Mouse (Mus musculus) frontal cortex, postnatal 10 days (tissue): ENCODE data around the gene Dtd1.
A peak's percentile ranks its signal among the peaks of the same experiment; 100 is the strongest.

Experiments
- DNase-seq, 2 experiments: peaks; one replicate each; pipeline ENCODE4 v3.0.0; 2022; ENCODE audit warnings: low spot score in 2 of 2, mixed read lengths in 1 of 2

Dtd1 gene

GRCm38 (mm10) chr2:144768375-144769117 is 168.8 kb downstream of the Dtd1 start:
- no peak for DNase-seq

DNA sequence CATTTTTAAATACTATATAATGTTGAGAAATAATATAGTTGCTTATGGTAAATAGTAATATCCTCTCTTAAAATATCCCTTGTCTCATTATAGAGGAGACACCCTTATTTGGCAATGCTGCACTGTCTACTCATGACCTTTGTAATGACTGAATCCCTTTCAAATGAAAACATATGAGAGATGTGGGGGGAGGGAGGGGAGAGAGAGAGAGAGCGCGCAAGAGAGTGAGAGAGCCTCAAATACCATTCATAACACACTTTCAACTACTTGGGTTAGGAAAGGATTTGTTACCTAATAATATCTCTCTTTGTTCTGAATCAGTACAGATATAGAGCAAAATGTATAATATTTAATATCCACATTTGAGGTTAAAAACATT is 169.4 kb downstream of the Dtd1 start:
- no peak for DNase-seq

- no peak for DNase-seq
Observed at GRCm38 (mm10) chr2:144769556-144769955, 169.9 kb downstream of the Dtd1 start.

DNA sequence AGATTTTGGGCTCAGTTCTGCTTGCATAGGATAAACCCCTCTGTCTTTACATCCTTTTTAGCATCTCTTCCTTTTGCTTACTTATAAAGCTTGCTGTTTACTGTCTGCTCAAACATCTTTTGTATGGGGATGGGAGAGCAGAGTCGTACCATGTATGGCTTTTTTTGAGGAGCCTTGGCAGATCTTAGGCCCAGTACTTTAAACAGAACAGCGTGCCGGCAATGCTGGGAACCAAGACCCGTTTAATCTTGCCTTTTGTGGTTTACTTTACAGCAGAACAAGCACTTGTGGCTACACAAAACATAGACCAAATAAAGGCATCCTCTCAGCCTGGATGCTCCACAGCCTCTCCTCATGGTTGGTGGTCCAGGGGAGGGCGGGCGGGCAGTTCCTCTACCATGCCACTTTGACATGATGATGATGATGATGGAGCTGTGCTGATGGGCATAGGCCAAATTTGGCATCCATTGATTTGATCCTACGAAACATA is 170.8 kb downstream of the Dtd1 start:
- DNase-seq: no peak

DNA sequence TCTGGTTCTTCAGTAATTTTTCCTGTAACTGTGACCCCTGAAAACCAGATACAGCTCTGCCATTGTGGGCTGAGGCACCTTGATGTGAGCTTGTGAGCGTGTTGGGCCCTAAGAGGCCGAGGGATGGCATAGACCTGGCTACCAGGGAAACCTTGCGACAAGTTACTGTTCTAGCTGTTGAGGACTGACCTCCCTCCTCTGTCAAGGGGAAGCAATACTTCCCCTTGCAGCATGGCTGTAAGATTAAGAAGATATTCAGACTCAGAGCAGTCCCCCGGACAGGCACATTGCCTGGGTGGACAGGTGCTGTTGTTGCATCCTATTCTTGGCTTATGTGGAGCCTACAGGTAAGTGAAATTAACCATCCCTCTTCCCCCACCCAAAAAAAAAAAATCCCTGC is 172.1 kb downstream of the Dtd1 start:
- DNase-seq: no peak

DNA sequence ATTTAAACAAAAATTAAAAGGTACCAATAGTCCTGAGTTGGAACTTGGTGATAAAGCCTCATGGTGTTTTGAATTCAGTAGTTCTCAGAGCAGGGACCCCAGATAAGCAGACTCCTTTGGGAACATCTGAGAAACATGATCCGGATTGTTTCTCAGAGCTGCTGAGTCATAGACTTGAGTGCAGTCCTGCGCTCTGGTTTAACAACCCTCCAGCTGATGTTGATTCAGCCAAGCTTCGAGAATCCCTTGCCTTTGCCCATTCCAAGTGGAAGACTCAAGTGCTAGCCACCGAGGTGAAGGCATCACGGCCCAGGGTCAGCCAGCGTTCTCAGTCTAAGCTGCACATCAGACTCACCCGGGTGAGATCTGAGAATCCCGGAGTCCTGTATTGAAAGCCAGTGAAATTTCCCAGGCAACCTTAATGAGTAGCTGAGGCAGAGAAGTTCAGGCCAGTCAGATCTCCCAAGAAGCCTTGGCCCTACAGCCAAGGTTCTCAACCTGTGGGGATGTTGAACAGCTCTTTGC is 175.0 kb downstream of the Dtd1 start:
- no peak for DNase-seq

- DNase-seq: no peak
Observed at GRCm38 (mm10) chr2:144775626-144776025, 175.9 kb downstream of the Dtd1 start.

DNA sequence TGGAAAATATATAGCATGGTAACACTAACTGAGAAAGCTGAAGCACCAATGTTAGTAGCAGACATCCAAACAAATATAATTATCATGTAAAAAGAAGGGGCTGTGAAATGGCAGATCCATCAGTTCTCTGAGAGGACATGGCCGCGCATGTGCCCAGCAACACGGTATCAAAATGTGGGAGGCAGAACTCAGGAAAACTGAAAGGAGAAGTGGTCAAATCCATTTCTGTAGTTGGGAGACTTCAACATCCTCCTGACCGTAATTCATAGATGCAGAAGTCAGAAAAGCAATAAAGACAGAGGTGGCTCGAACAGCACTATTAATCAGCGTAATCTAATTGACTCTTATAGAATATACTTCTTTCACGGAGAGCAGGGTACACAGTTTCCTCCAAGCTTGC is 179.6 kb downstream of the Dtd1 start:
- no peak for DNase-seq

- DNase-seq: no peak
Observed at GRCm38 (mm10) chr2:144780731-144781130, 181.0 kb downstream of the Dtd1 start.

DNA sequence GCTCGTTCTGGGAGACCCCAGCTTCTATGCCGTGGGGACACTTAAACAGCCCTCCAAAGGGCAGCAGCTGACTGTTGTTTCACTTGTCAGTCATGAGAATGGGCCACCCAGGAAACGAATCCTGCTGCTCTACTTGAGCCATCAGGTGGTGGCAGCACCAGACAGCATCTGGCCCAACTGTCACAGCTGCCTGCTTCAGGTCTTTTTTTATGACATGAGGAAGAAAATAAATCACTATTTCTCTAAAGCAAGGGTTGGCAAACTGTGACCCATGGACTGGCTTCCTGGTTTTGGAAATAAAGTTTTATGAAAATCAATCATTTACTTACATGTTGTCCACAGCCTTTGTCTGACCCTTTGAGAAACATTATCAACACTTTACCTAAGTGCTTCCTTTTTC is 182.2 kb downstream of the Dtd1 start:
- DNase-seq: no peak

DNA sequence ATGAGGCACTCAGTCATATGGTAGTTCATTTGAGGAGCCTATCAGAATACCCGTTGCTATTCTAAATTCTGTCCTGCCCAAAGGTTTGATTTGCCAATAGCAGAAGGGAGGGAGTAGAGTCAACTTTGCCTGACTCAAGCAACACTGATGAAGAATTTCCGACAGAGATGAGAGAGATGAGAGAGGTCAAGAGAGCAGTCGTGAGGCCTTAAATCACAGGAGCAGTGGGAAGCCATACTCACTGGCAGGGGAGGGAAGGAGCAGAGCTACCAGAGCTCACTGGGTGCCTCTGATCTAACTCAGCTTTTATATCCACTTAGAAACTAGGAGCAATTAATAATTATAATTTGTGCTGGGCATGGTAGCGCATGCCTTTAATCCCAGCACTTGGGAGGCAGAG is 182.8 kb downstream of the Dtd1 start:
- DNase-seq: no peak

- DNase-seq: no peak
Observed at GRCm38 (mm10) chr2:144783190-144783589, 183.5 kb downstream of the Dtd1 start.

DNA sequence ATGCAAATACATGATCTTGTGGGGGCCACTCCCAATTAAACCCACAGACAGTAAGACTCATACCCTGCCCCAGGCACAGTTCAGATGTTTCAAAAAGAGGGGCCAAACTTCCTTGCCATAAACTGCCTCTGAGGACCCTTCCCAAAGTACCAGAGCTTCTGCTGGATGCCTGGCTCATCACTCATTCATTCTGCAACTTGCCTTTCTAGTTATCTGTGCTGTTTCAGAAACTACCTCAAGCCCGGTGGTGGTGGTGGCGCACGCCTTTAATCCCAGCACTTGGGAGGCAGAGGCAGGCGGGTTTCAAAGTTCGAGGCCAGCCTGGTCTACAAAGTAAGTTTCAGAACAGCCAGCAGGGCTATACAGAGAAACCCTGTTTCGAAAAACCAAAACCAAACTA is 184.1 kb downstream of the Dtd1 start:
- DNase-seq: no peak

DNA sequence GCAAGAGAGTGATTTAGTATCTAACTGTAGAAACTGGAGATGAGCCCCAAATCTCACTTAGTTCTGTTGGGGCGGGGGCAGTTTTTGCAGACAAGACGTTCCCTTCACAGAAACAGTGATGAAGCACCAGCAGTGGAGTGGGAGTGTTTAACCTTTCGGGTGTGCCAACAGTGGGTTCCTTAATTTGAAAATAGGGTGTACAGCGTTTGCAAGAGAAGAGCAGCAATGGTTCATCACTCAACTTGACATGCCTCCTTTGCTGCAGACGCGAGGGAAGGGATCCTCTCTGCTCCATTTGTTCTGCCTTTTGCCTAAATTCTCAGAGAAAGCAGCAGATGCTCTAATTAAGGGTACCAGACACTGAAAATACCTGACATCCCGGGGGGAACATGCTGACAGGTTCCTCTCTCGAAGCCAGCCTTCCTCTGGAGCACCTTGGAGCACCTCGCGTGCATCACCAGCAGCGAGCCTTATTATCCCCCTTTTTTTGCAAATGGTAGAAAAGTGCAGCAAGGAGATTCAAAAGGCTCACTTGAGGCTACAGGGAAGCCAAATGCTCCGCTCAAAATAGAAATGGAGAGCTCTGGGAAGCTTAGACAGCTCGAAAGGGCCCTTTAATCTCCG is 192.1 kb downstream of the Dtd1 start:
- DNase-seq: peak in 1 of 2 experiments; percentile 7

DNA sequence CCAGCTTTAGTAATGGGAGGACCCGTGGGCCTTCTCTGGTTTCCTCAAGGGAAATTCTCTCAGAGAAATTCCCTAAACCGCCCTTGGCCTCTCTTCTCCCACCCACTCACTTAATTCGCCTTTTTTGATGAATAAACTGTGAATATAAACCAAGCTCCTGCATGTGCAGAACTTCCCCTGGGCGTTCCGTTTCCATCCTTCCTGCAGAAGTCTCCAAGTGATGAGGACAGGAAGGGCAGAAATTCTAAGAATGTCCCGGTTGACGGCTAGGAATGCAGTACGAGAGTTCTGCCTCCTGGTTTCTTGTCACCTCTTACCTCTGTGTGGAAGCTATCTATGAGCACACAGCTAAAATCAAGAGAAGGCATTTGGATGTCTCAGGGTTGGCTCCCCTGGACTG is 197.8 kb downstream of the Dtd1 start:
- no peak for DNase-seq

DNA sequence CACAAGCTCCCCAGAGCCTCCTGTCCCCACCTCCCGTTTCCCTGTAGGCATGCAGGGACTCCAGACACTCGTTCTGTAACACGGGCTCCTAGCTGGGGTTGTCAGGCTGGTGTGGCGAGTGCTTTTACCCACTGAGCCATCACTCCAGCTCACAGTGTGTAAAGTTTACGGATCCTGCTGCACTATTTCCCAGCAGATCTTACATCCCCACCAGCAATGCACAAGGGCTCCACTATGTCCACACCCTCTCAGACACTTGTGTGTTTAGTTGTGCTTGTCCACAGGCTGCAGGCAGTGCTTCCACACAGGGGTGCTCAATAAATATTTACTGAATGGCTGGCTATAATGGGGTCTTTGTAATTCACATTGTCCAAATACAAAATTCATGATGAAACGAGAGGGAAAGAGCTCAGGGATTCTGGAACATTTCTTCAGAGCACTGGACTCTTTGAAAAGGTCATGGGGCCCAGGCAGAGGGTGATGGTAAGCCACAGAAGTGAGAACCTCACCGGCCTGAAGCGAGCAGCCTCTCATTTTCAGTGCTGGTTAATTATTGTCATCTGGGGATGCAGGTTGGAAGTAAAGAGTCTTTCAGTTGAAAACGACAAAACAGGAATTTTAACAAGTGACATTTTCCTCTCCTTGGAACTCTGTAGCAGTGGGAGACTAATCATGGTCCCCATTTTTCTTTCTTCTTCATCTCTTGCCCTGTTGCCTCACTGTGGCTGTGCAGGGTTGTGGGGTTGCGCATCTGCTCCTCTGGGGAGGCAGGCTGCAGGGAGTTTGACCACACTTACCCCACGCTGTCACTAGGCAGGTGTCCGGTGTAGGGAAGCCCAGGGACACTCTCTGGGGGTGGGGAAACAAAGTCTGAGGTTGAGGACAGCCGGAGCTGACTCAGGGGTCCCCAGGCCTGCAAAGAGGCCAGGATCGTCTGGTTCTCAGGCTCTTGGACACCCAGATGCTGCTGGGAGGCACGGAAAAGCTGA is 208.4 kb downstream of the Dtd1 start:
- no peak for DNase-seq
